8 mouse cellular contexts compared by ENCODE assay signal in the genomic region with DNA sequence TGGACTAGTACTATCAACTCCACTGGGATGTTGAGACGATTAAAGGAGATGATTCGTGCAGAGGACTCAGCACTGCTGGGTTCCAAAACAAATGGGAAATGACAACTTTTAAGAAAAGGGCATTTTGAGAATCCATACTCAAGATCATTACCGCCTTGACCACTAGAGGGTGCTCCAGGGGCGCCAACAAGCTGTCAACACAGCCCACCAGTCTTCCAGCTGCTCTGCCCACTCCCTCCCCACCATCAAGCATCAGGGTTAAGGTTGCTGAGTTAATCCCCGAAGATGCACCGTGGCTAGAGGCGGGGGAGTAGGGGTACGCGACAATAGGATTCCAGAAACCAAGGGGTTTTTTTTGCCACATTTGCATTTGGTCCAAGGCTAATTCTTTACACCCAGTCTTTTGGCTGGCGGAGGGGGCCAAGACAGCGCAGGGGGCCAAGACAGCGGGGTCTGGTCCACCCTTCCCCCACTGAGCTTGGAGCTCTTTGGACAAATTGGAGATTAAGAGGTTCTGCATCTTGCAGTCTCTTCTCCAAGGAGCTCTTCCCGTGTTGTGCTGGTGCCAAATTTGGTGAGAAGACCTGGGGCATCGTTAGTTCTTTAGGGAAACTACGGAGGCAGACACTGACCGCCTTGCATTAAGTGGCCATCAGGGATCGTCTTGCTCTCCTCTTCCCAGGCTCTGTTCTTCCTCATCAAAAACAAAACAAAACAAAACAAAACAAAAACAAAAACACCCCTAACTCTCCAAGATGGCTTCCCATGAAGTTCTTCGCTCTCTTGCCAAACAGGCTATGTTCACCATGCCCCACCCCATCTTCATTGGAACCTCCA. TPM values are rescaled to one million over a fixed set of nuclear protein-coding genes. Genes with fewer than 3 reads are reported as not detected.
DNase-seq lines count a peak whose midpoint lies in the region; ATAC-seq lines count a peak whose summit lies in the region.

No protein-coding gene starts in this region.

- H3K9ac ChIP-seq in intestine, embryonic 15.5 days = no peak overlapping the region; the same call in 1 of the 2 replicates
- peak overlapping the region; percentile 94 for H3K9ac ChIP-seq in limb, embryonic 13.5 days
- H3K9ac ChIP-seq in midbrain, embryonic 16.5 days (ENCODE audit: low read depth, low read length) = peak overlapping the region; percentile 93

- intact Hi-C loops in gastrocnemius, postnatal 36 days (cut with DNase I) = loop anchor here (5.0 kb wide), 1 partner anchor 95 kb away; no protein-coding TSS in a partner anchor

- peak overlapping the region; percentile 85 for H3K4me3 ChIP-seq in intestine, embryonic 15.5 days (replicated peaks)
- peak overlapping the region; percentile 83 for H3K4me3 ChIP-seq in limb, embryonic 13.5 days
- peak overlapping the region; percentile 56 for H3K4me3 ChIP-seq in midbrain, embryonic 16.5 days (ENCODE audit: low read depth, low read length)

- no peaks in the 10 kb centered on the region for H3K27me3 ChIP-seq in intestine, embryonic 15.5 days (replicated peaks)
- H3K27me3 ChIP-seq in limb, embryonic 13.5 days = no peaks in the 10 kb centered on the region
- no peaks in the 10 kb centered on the region for H3K27me3 ChIP-seq in midbrain, embryonic 16.5 days (ENCODE audit: control insufficient read depth, insufficient read depth, low read depth, low read length)

- 32% methylated on average over 18 of the region's 18 CpGs for WGBS in intestine, embryonic 15.5 days
- 34% methylated on average over 18 of the region's 18 CpGs for WGBS in limb, embryonic 13.5 days
- 9% methylated on average over 18 of the region's 18 CpGs for WGBS in midbrain, embryonic 16.5 days

- ATAC-seq in intestine, embryonic 15.5 days = no peak
- no peak for ATAC-seq in limb, embryonic 13.5 days (ENCODE audit: low FRiP score, low read depth)
- ATAC-seq in midbrain, embryonic 16.5 days = no peak

- H3K4me2 ChIP-seq in intestine, embryonic 15.5 days (replicated peaks) = peak overlapping the region; percentile 72
- H3K4me2 ChIP-seq in limb, embryonic 13.5 days (replicated peaks) = peak overlapping the region; percentile 94
- peak overlapping the region; percentile 77 for H3K4me2 ChIP-seq in midbrain, embryonic 16.5 days (ENCODE audit: low read length)

- H3K4me1 ChIP-seq in intestine, embryonic 15.5 days (replicated peaks) = peaks cover 41% of the 10 kb centered on the region
- peaks cover 63% of the 10 kb centered on the region for H3K4me1 ChIP-seq in limb, embryonic 13.5 days
- peaks cover 57% of the 10 kb centered on the region for H3K4me1 ChIP-seq in midbrain, embryonic 16.5 days (ENCODE audit: control insufficient read depth, insufficient read depth, low read length)

- H3K36me3 ChIP-seq in intestine, embryonic 15.5 days = 0 out of 2 replicates have a peak, but pooled peaks cover 10% of the 10 kb centered on the region
- H3K36me3 ChIP-seq in limb, embryonic 13.5 days = peaks cover 37% of the 10 kb centered on the region
- peaks cover 6% of the 10 kb centered on the region; the same call in 1 of the 2 replicates for H3K36me3 ChIP-seq in midbrain, embryonic 16.5 days (ENCODE audit: control insufficient read depth, insufficient read depth, low read length)

- H3K9me3 ChIP-seq in intestine, embryonic 15.5 days = no peaks in the 10 kb centered on the region
- no peaks in the 10 kb centered on the region for H3K9me3 ChIP-seq in limb, embryonic 13.5 days
- H3K9me3 ChIP-seq in midbrain, embryonic 16.5 days (replicated peaks; ENCODE audit: control insufficient read depth, low read length, poor library complexity, severe bottlenecking) = no peaks in the 10 kb centered on the region

- peak; percentile 84 for DNase-seq in layer of hippocampus, adult 11-12 months (ENCODE audit: low spot score)
- no peak for DNase-seq in layer of hippocampus, adult 9-10 months (ENCODE audit: low spot score)
- peak; percentile 90 for DNase-seq in embryo, embryonic 10 days (ENCODE audit: low spot score)
- peak; percentile 43 to 75 for DNase-seq in gastrocnemius, postnatal 36 days
- peak; percentile 67 for DNase-seq in spleen, postnatal 36 days (ENCODE audit: low spot score in 2 of 2)

- H3K27ac ChIP-seq in intestine, embryonic 15.5 days = peak overlapping the region; percentile 92; the same call in 1 of the 2 replicates
- H3K27ac ChIP-seq in limb, embryonic 13.5 days = no peak overlapping the region; the same call in 1 of the 2 replicates
- peak overlapping the region; percentile 99 for H3K27ac ChIP-seq in midbrain, embryonic 16.5 days (ENCODE audit: low read length)

RNA-seq across cellular contexts. Expression of a gene that starts 1.8 kb away (rescaled TPM):
- total RNA-seq in gastrocnemius, postnatal 36 days (2021) = under 1 TPM in 1 of 2 experiments, not detected in 1; 0.26 TPM
- 0.23 and 0.27 TPM in 2 replicates for polyA plus RNA-seq in intestine, embryonic 15.5 days (2015; fragmentation: Nextera tagmentation; extraction: Ambion mirVana)
- 0.46 and 0.60 TPM in 2 replicates for polyA plus RNA-seq in limb, embryonic 13.5 days (2015; fragmentation: Nextera tagmentation; extraction: Ambion mirVana)
- polyA plus RNA-seq in midbrain, embryonic 16.5 days (2015; fragmentation: Nextera tagmentation; extraction: Ambion mirVana) = 0.74 and 1.3 TPM in 2 replicates

RNA-seq across cellular contexts. Expression of a gene that starts 2.2 kb away (rescaled TPM):
- 10 to 100 TPM; 10.4 to 12.7 TPM for total RNA-seq in gastrocnemius, postnatal 36 days (2021)
- 39.1 and 39.7 TPM in 2 replicates for polyA plus RNA-seq in intestine, embryonic 15.5 days (2015; fragmentation: Nextera tagmentation; extraction: Ambion mirVana)
- 45.4 and 54.5 TPM in 2 replicates for polyA plus RNA-seq in limb, embryonic 13.5 days (2015; fragmentation: Nextera tagmentation; extraction: Ambion mirVana)
- polyA plus RNA-seq in midbrain, embryonic 16.5 days (2015; fragmentation: Nextera tagmentation; extraction: Ambion mirVana) = 73.2 and 73.7 TPM in 2 replicates

RNA-seq across cellular contexts. Expression of a gene that starts 27.7 kb away (rescaled TPM):
- total RNA-seq in gastrocnemius, postnatal 36 days (2021) = under 1 TPM; 0.66 to 0.72 TPM
- 2.8 and 3.3 TPM in 2 replicates for polyA plus RNA-seq in intestine, embryonic 15.5 days (2015; fragmentation: Nextera tagmentation; extraction: Ambion mirVana)
- 2.7 and 2.9 TPM in 2 replicates for polyA plus RNA-seq in limb, embryonic 13.5 days (2015; fragmentation: Nextera tagmentation; extraction: Ambion mirVana)
- polyA plus RNA-seq in midbrain, embryonic 16.5 days (2015; fragmentation: Nextera tagmentation; extraction: Ambion mirVana) = 55.0 and 62.1 TPM in 2 replicates

RNA-seq across cellular contexts. Expression of a gene that starts 54.6 kb away (rescaled TPM):
- 1 to 10 TPM; 4.9 to 6.0 TPM for total RNA-seq in gastrocnemius, postnatal 36 days (2021)
- 42.6 and 44.5 TPM in 2 replicates for polyA plus RNA-seq in intestine, embryonic 15.5 days (2015; fragmentation: Nextera tagmentation; extraction: Ambion mirVana)
- polyA plus RNA-seq in limb, embryonic 13.5 days (2015; fragmentation: Nextera tagmentation; extraction: Ambion mirVana) = 69.5 and 74.1 TPM in 2 replicates
- polyA plus RNA-seq in midbrain, embryonic 16.5 days (2015; fragmentation: Nextera tagmentation; extraction: Ambion mirVana) = 69.0 and 76.5 TPM in 2 replicates

RNA-seq across cellular contexts. Expression of a gene that starts 59.2 kb away (rescaled TPM):
- total RNA-seq in gastrocnemius, postnatal 36 days (2021) = 1 to 10 TPM; 2.7 to 4.7 TPM
- polyA plus RNA-seq in intestine, embryonic 15.5 days (2015; fragmentation: Nextera tagmentation; extraction: Ambion mirVana) = 13.1 and 15.4 TPM in 2 replicates
- polyA plus RNA-seq in limb, embryonic 13.5 days (2015; fragmentation: Nextera tagmentation; extraction: Ambion mirVana) = 13.5 and 14.1 TPM in 2 replicates
- polyA plus RNA-seq in midbrain, embryonic 16.5 days (2015; fragmentation: Nextera tagmentation; extraction: Ambion mirVana) = 3.8 and 4.2 TPM in 2 replicates

Comparison
In these comparisons a context has a peak if more than half of its experiments do, and no peak if none do; other contexts are left out.
1. RNA of a gene that starts 27.7 kb away (polyA plus RNA-seq): 55.0 to 62.1 TPM in midbrain, embryonic 16.5 days; 2.8 to 3.3 TPM in intestine, embryonic 15.5 days and 2.7 to 2.9 TPM in limb, embryonic 13.5 days; every median in the first group is over 10 times any median in the second.
2. Peak in every context shown above with its lines, with median percentiles within 50 percentile points of each other: H3K4me2 ChIP-seq and H3K4me3 ChIP-seq.